Mouse (Mus musculus): ENCODE data around the gene Cox7a2. TPM values are rescaled to one million over a fixed set of nuclear protein-coding genes. Genes with fewer than 3 reads are reported as not detected.

Cox7a2 gene
- polyA plus RNA-seq, 1 experiment = 349 TPM

GRCm38 (mm10) chr9:79718481-79719370, 41.0 kb downstream of the Cox7a2 start, which contains the start of gene Col12a1:
Gene Col12a1 (minus strand): TSS chr9:79718831.
- TF ChIP-seq CTCF (IDR thresholded peaks at IDR 0.05; ENCODE audit: extremely low read depth, insufficient read length, insufficient replicate concordance, low read depth, low read length) (no peak), POLR2A (IDR thresholded peaks at IDR 0.05; ENCODE audit: low read depth, low read length) (no peak; the same call in 1 of the 2 replicates)
- peak within 1 kb of the TSS; percentile 68 for H3K4me3 ChIP-seq (ENCODE audit: low read depth, low read length)
- H3K27ac ChIP-seq (ENCODE audit: insufficient read depth, low read depth, low read length) = no peak within 1 kb of the TSS
- peaks cover 26% of the 10 kb centered on the region for H3K27me3 ChIP-seq (ENCODE audit: control insufficient read depth, insufficient read depth, low read length)
- H3K4me1 ChIP-seq (ENCODE audit: control insufficient read depth, insufficient read depth, insufficient read length, low read length) = peaks cover 4% of the 10 kb centered on the region; the same call in 1 of the 2 replicates
- H3K36me3 ChIP-seq (ENCODE audit: control insufficient read depth, insufficient read depth, low read length) = no peaks in the 10 kb centered on the region
- 1% methylated on average over 64 of the region's 64 CpGs for WGBS

- 4% methylated on average over 22 of the region's 22 CpGs for WGBS
- peaks cover 26% of the 10 kb centered on the region for H3K27me3 ChIP-seq (ENCODE audit: control insufficient read depth, insufficient read depth, low read length)
- no peak overlapping the region for H3K27ac ChIP-seq (ENCODE audit: insufficient read depth, low read depth, low read length)
- TF ChIP-seq POLR2A (IDR thresholded peaks at IDR 0.05; ENCODE audit: low read depth, low read length) (no peak), CTCF (IDR thresholded peaks at IDR 0.05; ENCODE audit: extremely low read depth, insufficient read length, insufficient replicate concordance, low read depth, low read length) (no peak)
- H3K36me3 ChIP-seq (ENCODE audit: control insufficient read depth, insufficient read depth, low read length) = no peaks in the 10 kb centered on the region
- peak overlapping the region; percentile 68 for H3K4me3 ChIP-seq (ENCODE audit: low read depth, low read length)
- peaks cover 4% of the 10 kb centered on the region; the same call in 1 of the 2 replicates for H3K4me1 ChIP-seq (ENCODE audit: control insufficient read depth, insufficient read depth, insufficient read length, low read length)
Observed at GRCm38 (mm10) chr9:79717836-79718475, 41.7 kb downstream of the Cox7a2 start.

GRCm38 (mm10) chr9:79716909-79717835, 42.5 kb downstream of the Cox7a2 start:
- no peak overlapping the region for H3K27ac ChIP-seq (ENCODE audit: insufficient read depth, low read depth, low read length)
- peaks cover 26% of the 10 kb centered on the region for H3K27me3 ChIP-seq (ENCODE audit: control insufficient read depth, insufficient read depth, low read length)
- H3K4me1 ChIP-seq (ENCODE audit: control insufficient read depth, insufficient read depth, insufficient read length, low read length) = peaks cover 4% of the 10 kb centered on the region; the same call in 1 of the 2 replicates
- H3K4me3 ChIP-seq (ENCODE audit: low read depth, low read length) = peak overlapping the region; percentile 68
- TF ChIP-seq POLR2A (IDR thresholded peaks at IDR 0.05; ENCODE audit: low read depth, low read length) = no peak
- TF ChIP-seq CTCF (IDR thresholded peaks at IDR 0.05; ENCODE audit: extremely low read depth, insufficient read length, insufficient replicate concordance, low read depth, low read length) = peak; percentile 6; the same call in 1 of the 2 replicates
- WGBS = 17% methylated on average over 23 of the region's 23 CpGs
- no peaks in the 10 kb centered on the region for H3K36me3 ChIP-seq (ENCODE audit: control insufficient read depth, insufficient read depth, low read length)

- H3K36me3 ChIP-seq (ENCODE audit: control insufficient read depth, insufficient read depth, low read length) = no peaks in the 10 kb centered on the region
- H3K27ac ChIP-seq (ENCODE audit: insufficient read depth, low read depth, low read length) = no peak overlapping the region
- H3K4me1 ChIP-seq (ENCODE audit: control insufficient read depth, insufficient read depth, insufficient read length, low read length) = peaks cover 4% of the 10 kb centered on the region; the same call in 1 of the 2 replicates
- H3K27me3 ChIP-seq (ENCODE audit: control insufficient read depth, insufficient read depth, low read length) = peaks cover 26% of the 10 kb centered on the region
- TF ChIP-seq POLR2A (IDR thresholded peaks at IDR 0.05; ENCODE audit: low read depth, low read length) = no peak
- TF ChIP-seq CTCF (IDR thresholded peaks at IDR 0.05; ENCODE audit: extremely low read depth, insufficient read length, insufficient replicate concordance, low read depth, low read length) = no peak
- WGBS = 59% methylated on average over 5 of the region's 5 CpGs
- H3K4me3 ChIP-seq (ENCODE audit: low read depth, low read length) = no peak overlapping the region
Observed at GRCm38 (mm10) chr9:79716496-79716895, 43.2 kb downstream of the Cox7a2 start.

- Histone ChIP-seq H3K4me3 (ENCODE audit: low read depth, low read length) (peak overlapping the region; percentile 43), H3K4me1 (ENCODE audit: control insufficient read depth, insufficient read depth, insufficient read length, low read length) (peaks cover 4% of the 10 kb centered on the region; the same call in 1 of the 2 replicates), H3K27ac (ENCODE audit: insufficient read depth, low read depth, low read length) (no peak overlapping the region), H3K27me3 (ENCODE audit: control insufficient read depth, insufficient read depth, low read length) (peaks cover 20% of the 10 kb centered on the region), H3K36me3 (ENCODE audit: control insufficient read depth, insufficient read depth, low read length) (no peaks in the 10 kb centered on the region)
- 6% methylated on average over 16 of the region's 16 CpGs for WGBS
- TF ChIP-seq POLR2A (IDR thresholded peaks at IDR 0.05; ENCODE audit: low read depth, low read length) = no peak
- no peak for TF ChIP-seq CTCF (IDR thresholded peaks at IDR 0.05; ENCODE audit: extremely low read depth, insufficient read length, insufficient replicate concordance, low read depth, low read length)
Observed at GRCm38 (mm10) chr9:79714471-79715045, 45.1 kb downstream of the Cox7a2 start.

Other genes starting within 250 kb of the Cox7a2 start
- 4.4 and 7.9 TPM in 2 replicates for gene Col12a1, start 41.0 kb downstream of the Cox7a2 start, polyA plus RNA-seq (2012; rRNA removed)
- gene Tmem30a, start 33.6 kb upstream of the Cox7a2 start, polyA plus RNA-seq (2012; rRNA removed) = 44.6 and 45.2 TPM in 2 replicates